Mouse (Mus musculus) liver, adult (tissue): ENCODE data around the gene Mpp3.

Experiments
- GATA4 ChIP-seq: IDR thresholded peaks from 2 replicates; pipeline ENCODE4 v1.6.1; 2014; ENCODE audit warnings: mild to moderate bottlenecking, low read length; ENCODE audit not compliant: insufficient replicate concordance

Gene Mpp3

GRCm38 (mm10) chr11:102028087-102028816 is at the start of gene Mpp3:
Gene Mpp3 (minus strand): TSS chr11:102028461.
- TF ChIP-seq GATA4 = no peak

DNA sequence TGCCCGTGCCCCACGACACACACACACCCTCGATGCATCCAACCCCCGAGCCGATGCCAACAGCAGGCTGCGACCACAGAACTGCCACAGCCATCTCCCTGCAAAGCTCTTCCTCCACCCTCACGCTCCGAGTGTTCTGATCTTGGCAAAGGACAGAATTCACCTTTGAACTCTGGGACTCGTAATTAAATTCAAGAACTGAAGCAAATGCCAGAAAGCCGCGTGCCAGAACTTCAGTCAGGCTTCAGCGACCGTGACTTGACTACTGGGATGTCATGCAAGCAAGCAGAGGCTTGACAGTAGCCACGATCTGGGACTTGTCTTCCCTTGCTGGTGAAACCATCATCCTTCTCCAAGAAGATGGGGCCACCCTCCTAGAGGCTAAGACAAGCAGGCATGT is 45.5 kb upstream of the Mpp3 start:
- TF ChIP-seq GATA4 = no peak

DNA sequence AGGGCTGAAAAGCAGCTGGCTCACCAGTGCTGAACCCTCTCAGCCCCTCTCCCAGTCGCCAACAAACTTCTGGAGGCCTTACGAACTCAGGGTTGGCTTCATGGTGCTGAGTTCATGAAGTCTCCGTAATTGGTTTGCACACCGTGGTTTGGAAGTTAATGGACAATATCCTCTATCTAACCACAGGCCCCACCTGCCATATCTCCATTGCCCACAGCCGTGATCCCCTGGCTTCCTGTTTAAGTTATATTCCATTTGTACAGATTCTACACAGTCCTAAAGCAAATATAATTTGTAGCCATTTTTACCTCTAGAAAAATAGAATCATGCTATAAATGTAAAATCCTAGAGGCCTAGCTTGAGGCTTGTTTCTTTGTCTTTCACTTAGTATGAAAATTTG is 44.5 kb upstream of the Mpp3 start:
- TF ChIP-seq GATA4 = no peak

- TF ChIP-seq GATA4 = no peak
Measured at GRCm38 (mm10) chr11:102070426-102070825, 42.2 kb upstream of the Mpp3 start.

DNA sequence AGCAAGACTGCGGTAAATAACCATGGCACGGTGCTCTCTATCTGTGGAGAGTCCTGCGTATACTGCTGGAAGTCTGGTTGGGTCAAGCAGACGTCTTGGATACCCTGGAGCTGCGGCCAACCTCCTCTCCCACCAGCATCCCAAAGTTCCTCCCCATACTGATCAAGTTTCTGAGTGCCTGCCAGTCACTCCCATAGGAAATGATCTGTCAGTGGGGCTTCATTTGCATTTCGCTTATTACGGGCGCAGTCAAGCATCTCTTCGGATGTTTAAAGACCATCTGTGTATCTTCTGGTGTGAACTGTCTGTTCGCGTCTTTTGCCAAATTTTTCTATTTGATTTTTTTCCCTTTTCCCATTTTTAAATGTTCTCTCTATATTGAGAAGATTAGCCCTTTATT is 41.4 kb upstream of the Mpp3 start:
- no peak for TF ChIP-seq GATA4

DNA sequence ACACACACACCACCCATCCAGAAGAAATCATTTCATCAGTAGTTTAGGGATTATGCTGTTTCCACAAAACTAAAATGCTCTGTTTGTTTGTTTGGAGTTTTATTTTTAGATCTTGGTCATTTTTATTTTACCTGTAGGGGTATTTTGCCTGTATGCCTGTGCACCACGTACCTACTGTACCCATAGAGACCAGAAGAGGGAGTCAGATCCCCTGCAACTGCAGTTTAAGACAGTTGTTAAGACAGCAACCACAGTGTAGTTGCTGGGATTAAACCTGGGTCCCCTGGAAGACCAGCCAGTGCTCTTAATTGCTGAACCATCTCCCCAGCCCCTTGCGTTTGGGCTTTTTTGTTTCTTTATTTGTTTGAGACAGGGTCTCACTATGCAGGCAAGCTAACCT is 40.7 kb upstream of the Mpp3 start:
- TF ChIP-seq GATA4 = no peak

- no peak for TF ChIP-seq GATA4
Measured at GRCm38 (mm10) chr11:102063076-102063475, 34.8 kb upstream of the Mpp3 start.

DNA sequence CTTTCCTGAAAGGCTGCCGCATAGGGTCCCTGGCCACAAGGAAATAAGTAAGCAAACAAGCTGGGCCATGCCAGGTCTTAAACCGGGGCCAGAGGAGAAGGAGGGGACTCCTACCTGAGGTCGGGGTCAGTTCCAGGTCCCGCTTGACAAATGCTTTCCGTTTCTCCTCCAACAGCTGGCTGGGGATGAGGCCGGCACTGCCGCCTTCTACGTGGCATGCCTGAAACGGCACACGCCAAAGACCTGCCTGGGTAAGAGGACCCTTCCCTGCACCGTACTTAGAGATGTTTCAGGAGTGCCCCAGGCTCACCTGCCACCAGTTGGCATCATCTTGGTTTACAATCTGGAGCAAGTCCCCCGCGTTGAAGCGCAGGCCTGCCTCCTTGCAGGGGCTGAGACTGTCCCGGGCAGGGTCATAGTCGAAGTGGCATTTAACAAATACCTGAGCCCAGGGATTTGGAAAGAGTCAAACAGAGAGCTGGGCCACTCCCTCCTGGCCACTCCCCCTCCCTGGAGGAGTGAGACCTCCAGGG is 33.7 kb upstream of the Mpp3 start:
- TF ChIP-seq GATA4 = no peak

DNA sequence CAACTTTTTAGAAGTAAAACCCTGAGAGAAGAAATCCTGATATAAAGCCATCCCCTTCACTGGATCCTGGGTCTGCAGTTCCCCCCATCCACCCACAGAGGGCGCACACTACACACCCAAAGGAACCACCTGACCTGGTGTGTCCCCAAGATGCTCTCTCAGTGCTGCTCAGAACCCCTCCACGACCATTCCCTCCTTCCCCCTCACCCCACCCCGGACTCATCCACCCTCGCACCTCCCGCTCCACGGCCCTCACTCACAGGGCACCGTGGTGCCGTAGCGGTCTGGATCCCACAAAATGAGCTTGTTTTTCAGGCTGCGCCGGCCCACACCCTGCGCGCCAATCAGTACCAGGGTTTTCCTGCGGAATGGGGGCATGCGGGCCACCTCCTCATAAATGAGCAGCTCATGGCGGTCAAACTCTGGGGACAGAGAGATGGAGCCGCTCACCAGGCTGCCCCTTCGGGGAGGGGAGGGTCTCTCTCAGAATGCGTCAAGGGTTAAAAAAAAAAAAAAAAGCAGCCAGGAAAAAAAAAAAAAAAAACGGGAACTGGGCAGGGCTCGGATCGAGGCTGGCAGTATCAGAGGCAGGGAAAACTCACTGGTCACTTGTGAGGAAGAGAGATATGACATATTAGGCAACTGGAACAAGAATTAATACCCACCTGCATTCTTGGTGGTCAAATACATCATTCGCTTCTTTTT is 33.1 kb upstream of the Mpp3 start:
- TF ChIP-seq GATA4 = no peak

DNA sequence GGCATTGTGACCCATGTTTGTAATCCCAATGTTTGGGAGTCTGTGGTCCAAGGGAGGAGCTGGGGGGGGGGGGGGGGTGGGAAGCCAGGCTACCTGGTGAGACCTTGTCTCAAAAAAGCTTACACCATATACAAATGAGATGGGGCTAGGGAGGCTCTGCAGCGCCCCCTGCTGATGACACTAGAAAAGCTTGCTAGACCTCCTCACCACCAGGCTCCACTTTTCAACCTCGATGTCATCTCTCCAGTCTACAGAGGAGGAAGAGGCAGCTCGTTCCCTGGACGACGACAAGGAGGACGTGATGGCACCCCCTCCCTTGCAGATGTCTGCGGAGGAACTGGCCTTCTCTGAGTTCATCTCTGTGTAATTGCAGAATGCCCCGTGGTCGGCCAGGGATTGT is 25.6 kb upstream of the Mpp3 start:
- TF ChIP-seq GATA4 = no peak

DNA sequence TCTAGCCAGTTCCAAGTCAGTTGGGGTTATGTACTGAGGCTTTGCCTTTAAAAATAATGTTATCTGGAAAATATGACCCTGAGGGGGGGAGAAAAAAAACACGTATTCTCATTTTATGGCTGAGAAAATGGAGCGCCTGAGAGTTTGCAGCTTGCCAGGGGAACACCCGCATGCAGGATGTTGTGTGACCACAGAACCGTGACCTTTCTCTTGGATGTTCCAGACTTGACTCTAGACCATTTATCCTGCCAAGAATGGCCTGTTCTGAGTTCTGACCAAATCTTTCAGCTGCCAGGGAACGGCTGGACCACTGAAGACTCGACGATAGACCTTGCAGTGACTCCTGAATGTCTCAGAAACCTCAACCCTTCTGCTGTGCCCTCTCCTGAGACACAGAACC is 24.9 kb upstream of the Mpp3 start:
- peak; percentile 72 for TF ChIP-seq GATA4

GRCm38 (mm10) chr11:102052697-102053096 is 24.4 kb upstream of the Mpp3 start:
- no peak for TF ChIP-seq GATA4

DNA sequence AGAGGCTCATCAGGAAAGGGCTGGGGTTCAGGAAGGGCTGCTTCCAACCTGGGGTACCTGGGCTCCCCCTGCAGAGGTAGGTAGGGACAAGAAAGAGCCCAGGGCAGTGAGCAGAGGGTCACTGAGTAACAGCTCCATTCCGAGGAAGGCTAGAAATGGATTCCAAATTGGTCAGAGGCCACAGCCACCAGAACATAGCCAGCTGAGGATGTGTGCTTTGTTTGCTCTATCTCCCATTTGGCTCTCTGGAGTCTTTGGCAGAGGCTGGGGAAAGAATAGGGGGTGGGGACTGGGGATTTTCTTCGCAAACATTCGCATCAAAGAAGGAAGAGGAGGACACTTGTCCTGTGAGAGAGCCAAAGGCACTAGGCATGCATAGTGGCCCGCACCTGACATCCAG is 23.7 kb upstream of the Mpp3 start:
- no peak for TF ChIP-seq GATA4

- peak; percentile 19; the same call in 1 of the 2 replicates for TF ChIP-seq GATA4
Measured at GRCm38 (mm10) chr11:102051541-102051940, 23.3 kb upstream of the Mpp3 start.

DNA sequence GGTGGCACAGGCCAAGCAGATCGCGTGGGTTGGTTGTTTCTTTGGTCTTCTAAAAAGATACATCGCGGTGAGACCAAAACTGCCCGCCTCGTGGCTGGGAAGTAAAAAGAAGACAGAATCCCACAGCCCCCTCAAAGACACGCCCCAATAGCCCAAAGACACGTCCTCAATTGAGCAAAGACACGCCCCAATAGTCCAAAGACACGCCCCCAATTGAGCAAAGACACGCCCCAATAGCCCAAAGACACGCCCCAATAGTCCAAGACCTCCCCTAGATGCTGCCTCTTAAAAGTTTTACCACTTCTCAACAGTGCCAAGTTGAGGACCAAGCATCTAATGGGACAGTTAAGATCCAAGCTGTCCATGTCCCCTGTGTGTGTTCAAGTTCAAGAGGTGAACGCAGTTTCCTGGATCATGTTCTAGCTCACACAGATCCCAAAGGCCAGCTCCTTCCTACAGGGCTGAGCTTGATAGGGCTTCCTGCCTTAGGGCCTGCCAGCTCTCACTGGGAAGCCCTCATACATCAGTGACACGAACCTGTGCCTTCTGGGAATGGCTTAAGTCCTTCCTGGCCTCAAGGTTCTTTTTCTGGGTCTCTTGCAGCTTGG is 21.7 kb upstream of the Mpp3 start:
- TF ChIP-seq GATA4 = peak; percentile 81; the same call in 1 of the 2 replicates

GRCm38 (mm10) chr11:102046607-102047006 is 18.3 kb upstream of the Mpp3 start:
- peak; percentile 53; the same call in 1 of the 2 replicates for TF ChIP-seq GATA4
